Mouse (Mus musculus) forebrain, embryonic 16.5 days (tissue): ENCODE measurements around the gene Ms4a3. TPM values are rescaled to one million over a fixed set of nuclear protein-coding genes. Genes with fewer than 3 reads are reported as not detected.

Source experiments
- ATAC-seq: fragments of 200-750 bp; cut with Nextera tagmentation; 2 replicates; pipeline ENCODE4 v1.8.0; 2017; ENCODE audit warnings: mild to moderate bottlenecking, moderate library complexity
- H3K27ac ChIP-seq: fragments of 300-500 bp; sonication (generic); 2 replicates; pipeline ENCODE4 v1.5.1; 2014; ENCODE audit warnings: low read length, control low read depth
- H3K27me3 ChIP-seq: fragments of 300-500 bp; sonication (generic); replicated peaks from 2 replicates; pipeline ENCODE4 v1.6.1; 2014; ENCODE audit warnings: low read length; ENCODE audit not compliant: control insufficient read depth, insufficient read depth
- H3K36me3 ChIP-seq: fragments of 300-500 bp; sonication (generic); 2 replicates; pipeline ENCODE4 v1.6.1; 2014; ENCODE audit not compliant: control insufficient read depth, insufficient read depth
- H3K4me1 ChIP-seq: fragments of 300-500 bp; sonication (generic); replicated peaks from 2 replicates; pipeline ENCODE4 v1.6.1; 2014; ENCODE audit warnings: low read length; ENCODE audit not compliant: control insufficient read depth, insufficient read depth
- H3K4me2 ChIP-seq: fragments of 300-500 bp; sonication (generic); 2 replicates; pipeline ENCODE4 v1.6.1; 2014; ENCODE audit warnings: mild to moderate bottlenecking, low read length, control low read depth
- H3K4me3 ChIP-seq: fragments of 300-500 bp; sonication (generic); replicated peaks from 2 replicates; pipeline ENCODE4 v1.5.1; 2014; ENCODE audit warnings: mild to moderate bottlenecking, low read length, control low read depth
- H3K9ac ChIP-seq: fragments of 300-500 bp; sonication (generic); replicated peaks from 2 replicates; pipeline ENCODE4 v1.6.1; 2014; ENCODE audit warnings: low read depth, low read length, control low read depth
- H3K9me3 ChIP-seq: fragments of 300-500 bp; sonication (generic); 2 replicates; pipeline ENCODE4 v1.6.1; 2016; ENCODE audit warnings: low read length; ENCODE audit not compliant: control insufficient read depth
- WGBS: fragments of 180-500 bp; shearing (Covaris S2); extraction: QIAGEN DNeasy Blood & Tissue Kit; methylation state at CpG from one replicate; pipeline ENCODE4 v1.1.7; 2014; 5-methylcytosine and 5-hydroxymethylcytosine counted together
- polyA plus RNA-seq: library from polyadenylated mRNA; unstranded; fragments of >200 nt; fragmentation: Nextera tagmentation; extraction: Ambion mirVana; gene quantifications from 2 replicates; pipeline ENCODE4 v1.2.1, GENCODE M21; 2015

Ms4a3 gene
- polyA plus RNA-seq, 1 experiment from 2014 or later, result not detected

DNA sequence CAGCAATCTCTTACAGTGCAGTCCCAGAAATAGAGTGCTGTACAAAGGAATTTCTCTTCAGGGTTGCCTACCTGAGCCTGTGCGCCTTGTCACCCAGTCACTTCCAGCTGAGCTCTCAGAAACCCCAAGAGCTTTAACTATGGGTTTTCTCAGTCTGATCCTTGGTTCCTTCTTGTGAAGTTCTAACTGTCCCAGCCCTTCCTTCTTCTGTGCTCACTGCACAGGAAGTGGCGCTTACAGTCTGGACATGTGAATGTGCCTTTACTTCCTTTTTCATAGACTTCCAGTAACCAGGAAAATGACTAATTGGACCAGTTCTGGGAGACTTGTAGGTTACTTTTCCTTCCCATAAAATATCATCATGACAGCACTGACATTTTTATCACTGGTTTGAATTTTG lies 36.0 kb downstream of the Ms4a3 start, which contains the start of gene Ms4a6d:
Gene Ms4a6d, minus strand, starts transcription at position 247 of the 400 bp plus-strand sequence.
- no peak within 1 kb of the TSS for H3K9ac ChIP-seq

DNA sequence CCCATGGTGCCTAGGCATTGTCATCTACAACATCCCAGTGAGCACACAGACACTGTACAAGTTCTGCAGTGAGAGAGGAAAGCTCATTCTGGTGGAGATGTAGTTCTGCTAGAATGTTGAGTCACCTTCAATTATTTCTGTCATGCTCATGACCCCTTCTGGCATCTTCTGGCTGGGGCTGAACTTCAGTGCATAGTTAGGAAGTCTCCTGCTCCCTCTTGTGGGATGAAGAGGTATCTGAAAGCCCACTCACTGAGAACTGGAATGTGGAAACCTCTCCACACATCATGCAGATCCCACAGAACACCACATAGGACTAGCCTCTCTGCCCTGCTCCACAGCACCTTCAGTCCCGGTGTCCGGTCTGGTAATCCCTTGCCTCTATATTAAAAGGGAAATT lies 38.6 kb downstream of the Ms4a3 start:
- Histone ChIP-seq H3K9me3 (no peaks in the 10 kb centered on the region), H3K27me3 (no peaks in the 10 kb centered on the region), H3K27ac (no peak overlapping the region), H3K36me3 (no peaks in the 10 kb centered on the region), H3K4me2 (no peak overlapping the region), H3K4me1 (no peaks in the 10 kb centered on the region), H3K4me3 (no peak overlapping the region), H3K9ac (no peak overlapping the region)
- no peak for ATAC-seq
- 85% methylated on average over 2 of the region's 2 CpGs for WGBS

More for the DNA sequence above, 36.0 kb downstream of the Ms4a3 start, which contains the start of gene Ms4a6d:
- no peaks in the 10 kb centered on the region for H3K4me1 ChIP-seq
- WGBS, result 92% methylated on average over 2 of the region's 2 CpGs
- no peak within 1 kb of the TSS for H3K4me3 ChIP-seq
- no peak for ATAC-seq
- no peak within 1 kb of the TSS for H3K4me2 ChIP-seq
- no peaks in the 10 kb centered on the region for H3K36me3 ChIP-seq
- H3K9me3 ChIP-seq, result no peaks in the 10 kb centered on the region
- no peaks in the 10 kb centered on the region for H3K27me3 ChIP-seq
- no peak within 1 kb of the TSS for H3K27ac ChIP-seq

DNA sequence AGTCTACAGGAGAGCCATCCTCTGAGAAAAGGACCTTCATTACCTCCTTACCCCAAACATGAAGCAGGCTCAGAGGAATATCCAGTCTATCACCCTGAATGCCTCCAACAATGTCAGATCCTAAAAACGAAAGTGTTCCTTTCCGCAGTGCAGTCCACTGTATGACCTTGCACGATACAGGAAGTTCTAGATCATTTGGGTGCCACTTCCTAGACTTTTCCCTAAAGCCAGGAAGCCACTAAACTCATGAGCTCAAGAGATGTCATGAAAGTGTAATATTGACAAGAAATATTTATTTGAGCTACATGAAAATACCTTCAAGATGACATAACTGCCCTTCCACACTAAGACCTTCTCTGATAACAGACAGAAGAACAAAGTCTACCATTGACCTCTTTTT lies 39.3 kb downstream of the Ms4a3 start:
- no peaks in the 10 kb centered on the region for H3K9me3 ChIP-seq
- H3K27ac ChIP-seq, result no peak overlapping the region
- no peak for ATAC-seq
- no peaks in the 10 kb centered on the region for H3K4me1 ChIP-seq
- 86% methylated on average over 3 of the region's 3 CpGs for WGBS
- H3K36me3 ChIP-seq, result no peaks in the 10 kb centered on the region
- H3K9ac ChIP-seq, result no peak overlapping the region
- no peak overlapping the region for H3K4me3 ChIP-seq
- no peaks in the 10 kb centered on the region for H3K27me3 ChIP-seq
- no peak overlapping the region for H3K4me2 ChIP-seq

DNA sequence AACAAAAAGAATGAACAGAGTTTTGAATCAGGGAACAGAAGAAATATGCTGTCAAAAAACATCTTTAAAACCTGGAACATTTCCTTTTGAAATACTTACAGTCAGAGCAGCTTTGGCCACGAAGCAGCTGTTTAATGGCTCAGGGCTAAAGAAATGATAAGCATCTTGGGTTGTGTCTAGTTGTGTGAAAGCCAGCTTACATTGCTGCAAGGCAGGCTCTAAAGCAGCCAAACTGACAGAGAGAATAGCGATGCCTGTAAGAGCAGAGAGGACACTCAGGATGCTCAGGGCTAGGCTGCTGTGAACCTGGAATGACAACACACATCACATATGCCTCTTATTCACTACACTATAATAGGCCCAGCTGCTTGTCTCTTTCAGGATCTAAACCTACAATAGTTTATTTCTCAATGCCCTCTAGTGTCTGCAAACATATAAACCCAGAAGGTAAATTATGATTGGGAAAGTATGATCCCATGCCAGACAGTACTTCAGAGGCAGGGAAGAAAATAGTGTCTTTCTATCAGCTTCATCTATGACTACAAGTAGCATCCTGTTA lies 50.7 kb downstream of the Ms4a3 start:
- H3K36me3 ChIP-seq, result no peaks in the 10 kb centered on the region
- no peak for ATAC-seq
- no peaks in the 10 kb centered on the region for H3K27me3 ChIP-seq
- H3K27ac ChIP-seq, result no peak overlapping the region
- no peaks in the 10 kb centered on the region for H3K4me1 ChIP-seq
- H3K4me3 ChIP-seq, result no peak overlapping the region
- WGBS, result 74% methylated on average over 2 of the region's 2 CpGs
- H3K9ac ChIP-seq, result no peak overlapping the region
- H3K9me3 ChIP-seq, result no peaks in the 10 kb centered on the region
- no peak overlapping the region for H3K4me2 ChIP-seq

DNA sequence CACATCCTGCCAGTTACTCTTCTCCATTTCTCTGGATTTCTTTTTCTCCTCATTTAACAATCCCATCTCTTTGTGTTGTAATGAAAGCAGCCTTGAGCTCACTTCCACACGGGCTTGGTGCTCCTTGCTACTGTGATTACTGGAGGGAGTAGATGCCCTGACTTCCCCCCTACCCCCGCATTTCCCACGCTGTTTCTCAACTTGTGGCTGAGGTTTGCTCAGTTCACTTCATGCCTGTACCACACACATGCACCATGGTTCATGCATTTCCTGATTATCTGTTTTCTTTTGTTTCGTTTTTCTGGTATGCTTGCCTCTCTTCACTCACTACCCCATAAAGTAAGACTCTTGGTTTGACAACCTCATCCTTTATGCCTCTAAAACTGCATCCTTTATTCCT lies 51.4 kb downstream of the Ms4a3 start:
- no peak overlapping the region for H3K27ac ChIP-seq
- ATAC-seq, result no peak
- no peak overlapping the region for H3K4me3 ChIP-seq
- no peaks in the 10 kb centered on the region for H3K9me3 ChIP-seq
- WGBS, result 64% methylated on average over 4 of the region's 4 CpGs
- no peak overlapping the region for H3K4me2 ChIP-seq
- no peaks in the 10 kb centered on the region for H3K27me3 ChIP-seq
- no peaks in the 10 kb centered on the region for H3K36me3 ChIP-seq
- H3K9ac ChIP-seq, result no peak overlapping the region
- H3K4me1 ChIP-seq, result no peaks in the 10 kb centered on the region

Other genes starting within 250 kb of the Ms4a3 start
- gene Ms4a4c, start 236.1 kb downstream of the Ms4a3 start, polyA plus RNA-seq, result not detected in 2 replicates
- gene Ms4a4b, start 197.3 kb downstream of the Ms4a3 start, polyA plus RNA-seq, result not detected in 2 replicates
- gene Ms4a6c, start 171.5 kb downstream of the Ms4a3 start, polyA plus RNA-seq, result 1.5 and 2.1 TPM in 2 replicates
- not detected in 2 replicates for gene Gm8369, start 154.9 kb downstream of the Ms4a3 start, polyA plus RNA-seq
- gene Ms4a6b, start 124.3 kb downstream of the Ms4a3 start, polyA plus RNA-seq, result 1.5 and 2.7 TPM in 2 replicates
- not detected in 2 replicates for gene Ms4a4d, start 104.0 kb downstream of the Ms4a3 start, polyA plus RNA-seq
- 1.4 and 1.9 TPM in 2 replicates for gene Ms4a6d, start 36.0 kb downstream of the Ms4a3 start, polyA plus RNA-seq
- 0.14 TPM in 1 of 2 replicates, not detected in the other for gene Ms4a2, start 17.1 kb downstream of the Ms4a3 start, polyA plus RNA-seq
- not detected in 2 replicates for gene Oosp2, start 19.7 kb upstream of the Ms4a3 start, polyA plus RNA-seq
- not detected in 2 replicates for gene Oosp1, start 50.3 kb upstream of the Ms4a3 start, polyA plus RNA-seq
- gene Oosp3, start 56.2 kb upstream of the Ms4a3 start, polyA plus RNA-seq, result not detected in 2 replicates
- not detected in 2 replicates for gene Gif, start 106.7 kb upstream of the Ms4a3 start, polyA plus RNA-seq
- gene Mrpl16, start 129.5 kb upstream of the Ms4a3 start, polyA plus RNA-seq, result 39.7 and 42.4 TPM in 2 replicates
- 10.5 and 14.9 TPM in 2 replicates for gene Stx3, start 178.6 kb upstream of the Ms4a3 start, polyA plus RNA-seq
- not detected in 2 replicates for gene Olfr1417, start 198.4 kb upstream of the Ms4a3 start, polyA plus RNA-seq
- not detected in 2 replicates for gene Olfr1418, start 220.2 kb upstream of the Ms4a3 start, polyA plus RNA-seq
- not detected in 2 replicates for gene Olfr1419, start 234.3 kb upstream of the Ms4a3 start, polyA plus RNA-seq
- gene Olfr1420, start 245.7 kb upstream of the Ms4a3 start, polyA plus RNA-seq, result not detected in 2 replicates